Mouse (Mus musculus): Measurements from ENCODE around the gene Tmem176b. TPM values are rescaled to one million over a fixed set of nuclear protein-coding genes. Genes with fewer than 3 reads are reported as not detected.
"Not testable (repeated sequence)": the region's sequence is repeated elsewhere in the genome, so short reads cannot be mapped to it uniquely, and the experiment has no call there.

Tmem176b gene
- polyA plus RNA-seq, 1 experiment: 26.5 TPM

GRCm38 (mm10) chr6:48825016-48825415, 16.3 kb downstream of the Tmem176b start:
- TF ChIP-seq POLR2A (IDR thresholded peaks at IDR 0.05; ENCODE audit: borderline replicate concordance, control insufficient read depth, low read depth, low read length) (no peak), CTCF (IDR thresholded peaks at IDR 0.05; ENCODE audit: control insufficient read depth, insufficient read depth, low read length) (no peak)
- Histone ChIP-seq H3K4me3 (replicated peaks; ENCODE audit: control insufficient read depth, low read depth, low read length) (no peak overlapping the region), H3K4me1 (ENCODE audit: control insufficient read depth, insufficient read depth, low read length) (peaks cover 1% of the 10 kb centered on the region; the same call in 1 of the 2 replicates), H3K27ac (ENCODE audit: control insufficient read depth, insufficient read depth, low read depth, low read length, poor library complexity) (no peak overlapping the region)
- WGBS: 52% methylated on average over 7 of the region's 7 CpGs

DNA sequence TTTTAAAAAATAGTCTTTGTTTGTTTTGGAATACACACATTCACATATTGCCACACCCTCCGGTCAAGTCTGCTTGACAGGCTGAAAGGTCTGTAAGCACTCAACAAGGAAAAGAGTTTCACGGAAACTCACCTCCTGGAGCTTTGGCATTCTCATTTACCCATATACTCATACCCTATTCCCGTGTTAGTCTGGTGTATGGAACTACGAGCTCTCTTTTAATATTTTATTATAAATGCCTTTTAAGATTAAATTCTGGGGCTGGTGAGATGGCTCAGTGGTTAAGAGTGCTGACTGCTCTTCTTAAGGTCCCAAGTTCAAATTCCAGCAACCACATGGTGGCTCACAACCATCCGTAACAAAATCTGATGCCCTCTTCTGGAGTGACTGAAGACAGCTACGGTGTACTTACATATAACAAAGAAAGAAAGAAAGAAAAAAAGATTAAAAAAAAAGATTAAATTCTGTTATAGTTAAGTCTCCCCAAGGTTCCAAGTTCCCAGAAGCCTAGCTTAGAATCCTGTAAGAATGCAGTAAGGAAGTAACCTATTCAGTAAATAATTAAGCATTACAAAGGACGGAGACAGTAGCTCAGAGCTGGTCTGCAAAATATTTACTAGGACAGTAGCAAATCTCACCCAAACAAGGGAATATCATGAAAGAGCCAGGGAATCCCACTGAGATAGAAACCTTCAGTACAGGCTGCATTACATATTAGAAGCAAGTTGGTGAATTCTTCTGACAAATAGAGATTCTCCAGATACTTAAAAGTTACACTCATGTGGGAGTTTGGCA, 19.1 kb downstream of the Tmem176b start:
- not testable (repeated sequence) for H3K4me1 ChIP-seq (ENCODE audit: control insufficient read depth, insufficient read depth, low read length); H3K27ac ChIP-seq (ENCODE audit: control insufficient read depth, insufficient read depth, low read depth, low read length, poor library complexity); H3K4me3 ChIP-seq (replicated peaks; ENCODE audit: control insufficient read depth, low read depth, low read length)
- WGBS: 82% methylated on average over 7 of the region's 7 CpGs

DNA sequence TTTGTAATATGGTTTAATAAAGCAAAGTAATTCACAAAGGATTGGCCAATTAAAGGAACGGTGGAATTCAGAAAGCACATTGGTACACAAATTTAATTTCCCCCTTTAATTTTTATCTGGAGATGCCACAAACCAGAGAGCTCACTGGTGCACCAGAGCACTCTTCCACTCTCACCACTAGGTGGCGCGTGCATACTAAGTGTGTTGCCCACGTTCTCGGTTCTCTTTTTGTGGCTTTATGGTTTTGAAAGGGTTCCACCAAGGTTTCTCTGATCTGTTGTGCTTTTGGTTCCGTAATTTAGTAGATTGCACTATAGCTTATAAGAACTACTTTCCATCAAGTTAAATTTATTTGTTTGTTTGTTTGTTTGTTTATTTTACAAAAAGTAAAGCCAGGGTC, 23.5 kb downstream of the Tmem176b start:
- H3K4me1 ChIP-seq (ENCODE audit: control insufficient read depth, insufficient read depth, low read length): peaks cover 1% of the 10 kb centered on the region; the same call in 1 of the 2 replicates
- H3K27ac ChIP-seq (ENCODE audit: control insufficient read depth, insufficient read depth, low read depth, low read length, poor library complexity): no peak overlapping the region
- peak; percentile 83 for TF ChIP-seq CTCF (IDR thresholded peaks at IDR 0.05; ENCODE audit: control insufficient read depth, insufficient read depth, low read length)
- no peak for TF ChIP-seq POLR2A (IDR thresholded peaks at IDR 0.05; ENCODE audit: borderline replicate concordance, control insufficient read depth, low read depth, low read length)
- 0% methylated on average over 6 of the region's 6 CpGs for WGBS
- H3K4me3 ChIP-seq (replicated peaks; ENCODE audit: control insufficient read depth, low read depth, low read length): no peak overlapping the region

DNA sequence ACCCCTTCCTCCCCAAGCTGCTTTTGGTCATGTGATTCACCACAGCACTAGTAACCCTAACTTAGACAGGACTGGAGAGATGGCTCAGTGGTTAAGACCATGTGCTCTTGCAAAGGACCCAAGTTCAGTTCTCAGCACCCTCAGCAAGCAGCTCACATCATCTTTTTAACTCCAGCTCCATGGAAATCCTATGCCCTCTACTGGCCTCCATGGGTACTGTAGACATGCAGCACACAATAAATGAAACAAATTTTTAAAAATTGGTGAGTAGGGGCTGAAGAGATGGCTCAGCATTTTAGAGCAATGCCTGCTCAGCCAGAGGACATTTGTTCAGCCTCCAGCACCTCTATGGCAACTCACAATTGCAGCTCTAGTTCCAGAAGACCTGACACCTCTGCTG, 26.3 kb downstream of the Tmem176b start:
- Histone ChIP-seq H3K4me3 (replicated peaks; ENCODE audit: control insufficient read depth, low read depth, low read length) (no peak overlapping the region), H3K4me1 (ENCODE audit: control insufficient read depth, insufficient read depth, low read length) (peaks cover 1% of the 10 kb centered on the region; the same call in 1 of the 2 replicates), H3K27ac (ENCODE audit: control insufficient read depth, insufficient read depth, low read depth, low read length, poor library complexity) (no peak overlapping the region)
- TF ChIP-seq POLR2A (IDR thresholded peaks at IDR 0.05; ENCODE audit: borderline replicate concordance, control insufficient read depth, low read depth, low read length): no peak
- no peak for TF ChIP-seq CTCF (IDR thresholded peaks at IDR 0.05; ENCODE audit: control insufficient read depth, insufficient read depth, low read length)

DNA sequence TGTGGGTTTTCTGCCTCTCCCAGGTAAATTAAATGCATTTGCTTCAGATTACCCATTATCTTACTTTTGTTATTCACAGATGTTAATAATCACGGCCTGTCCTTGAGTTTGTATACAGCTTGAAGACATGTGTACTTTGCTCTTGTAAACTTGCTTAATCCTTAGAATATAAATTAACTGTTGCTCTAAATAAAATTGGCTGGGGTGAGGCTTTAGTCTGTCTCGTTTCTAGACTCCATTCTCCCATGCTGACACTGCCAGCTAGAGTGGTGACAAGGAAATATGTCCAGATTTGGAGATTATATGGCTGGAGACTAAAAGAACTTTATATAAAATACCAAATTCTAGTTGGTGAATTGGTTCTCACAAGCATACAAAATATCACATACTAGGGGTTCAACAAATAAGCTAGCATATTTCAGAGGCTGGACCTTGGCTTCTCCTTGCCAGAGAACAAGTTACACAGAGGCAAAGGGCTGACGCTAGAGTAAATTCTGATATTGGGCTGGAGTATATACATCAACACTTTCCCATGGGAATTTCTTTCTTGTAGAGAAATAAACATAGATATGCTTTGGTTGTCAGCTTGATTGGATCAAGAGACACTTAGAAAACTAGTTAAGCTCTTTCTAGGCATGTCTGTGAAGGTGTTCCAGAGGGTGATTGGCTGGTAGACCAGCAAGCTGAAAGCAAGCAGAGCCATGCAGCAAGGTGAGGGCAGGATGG, 31.6 kb downstream of the Tmem176b start:
- Histone ChIP-seq H3K27ac (ENCODE audit: control insufficient read depth, insufficient read depth, low read depth, low read length, poor library complexity) (no peak overlapping the region), H3K4me3 (replicated peaks; ENCODE audit: control insufficient read depth, low read depth, low read length) (no peak overlapping the region), H3K4me1 (ENCODE audit: control insufficient read depth, insufficient read depth, low read length) (no peaks in the 10 kb centered on the region)
- 76% methylated on average over 3 of the region's 3 CpGs for WGBS
- TF ChIP-seq CTCF (IDR thresholded peaks at IDR 0.05; ENCODE audit: control insufficient read depth, insufficient read depth, low read length): no peak
- TF ChIP-seq POLR2A (IDR thresholded peaks at IDR 0.05; ENCODE audit: borderline replicate concordance, control insufficient read depth, low read depth, low read length): no peak

GRCm38 (mm10) chr6:48806746-48807145, 34.5 kb downstream of the Tmem176b start:
- no peak for TF ChIP-seq CTCF (IDR thresholded peaks at IDR 0.05; ENCODE audit: control insufficient read depth, insufficient read depth, low read length)
- TF ChIP-seq POLR2A (IDR thresholded peaks at IDR 0.05; ENCODE audit: borderline replicate concordance, control insufficient read depth, low read depth, low read length): no peak
- Histone ChIP-seq H3K27ac (ENCODE audit: control insufficient read depth, insufficient read depth, low read depth, low read length, poor library complexity) (no peak overlapping the region), H3K4me3 (replicated peaks; ENCODE audit: control insufficient read depth, low read depth, low read length) (no peak overlapping the region), H3K4me1 (ENCODE audit: control insufficient read depth, insufficient read depth, low read length) (no peaks in the 10 kb centered on the region)
- WGBS: 72% methylated on average over 3 of the region's 3 CpGs

DNA sequence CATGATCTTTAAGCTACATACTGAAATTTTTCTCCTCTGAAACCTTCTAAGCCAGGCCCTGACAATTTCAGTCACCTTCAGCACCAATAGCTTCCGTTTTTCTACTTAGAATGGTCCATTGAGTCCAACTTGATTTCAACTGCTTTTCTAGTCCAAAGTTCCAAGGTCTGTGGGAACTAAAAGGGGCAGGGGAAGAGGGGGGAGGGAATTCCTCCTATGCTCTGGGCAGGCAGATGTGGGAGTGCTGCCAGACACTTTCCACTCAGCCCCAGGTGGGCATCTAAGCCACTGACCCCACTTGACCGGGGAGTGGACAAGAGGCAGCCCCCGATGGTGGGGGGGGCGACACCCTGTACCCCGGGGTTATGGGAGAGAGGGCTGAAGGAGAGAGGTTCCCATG, 37.0 kb downstream of the Tmem176b start:
- Histone ChIP-seq H3K4me1 (ENCODE audit: control insufficient read depth, insufficient read depth, low read length) (no peaks in the 10 kb centered on the region), H3K27ac (ENCODE audit: control insufficient read depth, insufficient read depth, low read depth, low read length, poor library complexity) (no peak overlapping the region), H3K4me3 (replicated peaks; ENCODE audit: control insufficient read depth, low read depth, low read length) (no peak overlapping the region)
- TF ChIP-seq CTCF (IDR thresholded peaks at IDR 0.05; ENCODE audit: control insufficient read depth, insufficient read depth, low read length) (no peak), POLR2A (IDR thresholded peaks at IDR 0.05; ENCODE audit: borderline replicate concordance, control insufficient read depth, low read depth, low read length) (no peak)
- 87% methylated on average over 5 of the region's 5 CpGs for WGBS

DNA sequence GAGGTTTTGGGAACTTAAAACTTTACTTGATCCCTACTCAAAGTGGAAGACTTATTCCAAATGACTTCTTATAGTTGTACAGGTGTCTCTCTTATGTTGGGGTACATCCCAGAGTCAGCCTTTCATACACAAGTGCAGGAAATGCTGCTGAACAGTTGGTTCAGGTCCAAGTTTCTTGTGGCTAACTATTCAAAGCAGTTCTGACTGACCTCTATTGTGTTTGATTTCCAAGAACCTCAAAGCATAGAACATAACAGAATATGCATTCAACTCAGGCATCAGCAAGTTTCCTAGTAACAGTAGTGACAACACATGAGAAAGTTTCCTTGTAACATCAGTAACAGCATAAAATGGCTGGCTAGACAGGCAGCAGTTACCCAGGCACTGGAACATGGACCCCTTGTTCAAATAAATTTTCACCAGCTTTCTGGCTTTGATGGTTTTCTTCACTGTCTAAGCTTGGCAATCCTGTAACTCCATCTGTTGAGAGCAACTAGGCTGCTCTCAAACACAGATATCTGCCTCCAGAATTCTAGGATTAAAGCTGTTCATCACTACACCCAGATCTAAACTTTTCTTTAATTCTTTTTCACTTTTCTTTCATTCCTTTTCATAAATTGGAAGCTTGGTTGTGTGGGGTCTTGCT, 37.8 kb downstream of the Tmem176b start:
- Histone ChIP-seq H3K4me1 (ENCODE audit: control insufficient read depth, insufficient read depth, low read length) (no peaks in the 10 kb centered on the region), H3K4me3 (replicated peaks; ENCODE audit: control insufficient read depth, low read depth, low read length) (no peak overlapping the region), H3K27ac (ENCODE audit: control insufficient read depth, insufficient read depth, low read depth, low read length, poor library complexity) (no peak overlapping the region)
- TF ChIP-seq CTCF (IDR thresholded peaks at IDR 0.05; ENCODE audit: control insufficient read depth, insufficient read depth, low read length) (no peak), POLR2A (IDR thresholded peaks at IDR 0.05; ENCODE audit: borderline replicate concordance, control insufficient read depth, low read depth, low read length) (no peak)
